Mouse (Mus musculus) neural tube, embryonic 15.5 days (tissue): ENCODE measurements around the gene Copg2. TPM values are rescaled to one million over a fixed set of nuclear protein-coding genes. Genes with fewer than 3 reads are reported as not detected.
A peak's percentile ranks its signal among the peaks of the same experiment; 100 is the strongest.
"Not testable (repeated sequence)": the region's sequence is repeated elsewhere in the genome, so short reads cannot be mapped to it uniquely, and the experiment has no call there.

Experiments used
- ATAC-seq: fragments of 200-750 bp; cut with Nextera tagmentation; 2 replicates; pipeline ENCODE4 v1.8.0; 2017; ENCODE audit warnings: mild to moderate bottlenecking, moderate TSS enrichment, moderate library complexity; ENCODE audit not compliant: low FRiP score
- H3K27ac ChIP-seq: fragments of 300-500 bp; sonication (generic); replicated peaks from 2 replicates; pipeline ENCODE4 v1.5.1; 2015; ENCODE audit warnings: mild to moderate bottlenecking, inconsistent platforms
- H3K27me3 ChIP-seq: fragments of 300-500 bp; sonication (generic); replicated peaks from 2 replicates; pipeline ENCODE4 v1.6.1; 2015; ENCODE audit warnings: inconsistent platforms
- H3K36me3 ChIP-seq: fragments of 300-500 bp; sonication (generic); 2 replicates; pipeline ENCODE4 v1.6.1; 2015; ENCODE audit warnings: inconsistent platforms
- H3K4me1 ChIP-seq: fragments of 300-500 bp; sonication (generic); 2 replicates; pipeline ENCODE4 v1.6.1; 2015; ENCODE audit warnings: inconsistent platforms
- H3K4me2 ChIP-seq: fragments of 300-500 bp; sonication (generic); 2 replicates; pipeline ENCODE4 v1.6.1; 2015; ENCODE audit warnings: inconsistent platforms, mild to moderate bottlenecking, moderate library complexity
- H3K4me3 ChIP-seq: fragments of 300-500 bp; sonication (generic); replicated peaks from 2 replicates; pipeline ENCODE4 v1.5.1; 2015; ENCODE audit warnings: mild to moderate bottlenecking, inconsistent platforms
- H3K9ac ChIP-seq: fragments of 300-500 bp; sonication (generic); replicated peaks from 2 replicates; pipeline ENCODE4 v1.6.1; 2015; ENCODE audit warnings: mild to moderate bottlenecking, inconsistent platforms
- H3K9me3 ChIP-seq: fragments of 300-500 bp; sonication (generic); replicated peaks from 2 replicates; pipeline ENCODE4 v1.6.1; 2016; ENCODE audit warnings: inconsistent platforms
- WGBS: fragments of 180-500 bp; shearing (Covaris S2); methylation state at CpG from one replicate; pipeline ENCODE4 v1.1.7; 2015; ENCODE audit warnings: mixed read lengths; 5-methylcytosine and 5-hydroxymethylcytosine counted together
- polyA plus RNA-seq: library from polyadenylated mRNA; unstranded; fragments of >200 nt; fragmentation: Nextera tagmentation; extraction: Ambion mirVana; gene quantifications from 2 replicates; pipeline ENCODE4 v1.2.1, GENCODE M21; 2015

The Copg2 gene
- polyA plus RNA-seq, 1 experiment from 2014 or later, result 31.2 TPM

GRCm38 (mm10) chr6:30805053-30805752 is 91.4 kb downstream of the Copg2 start:
- WGBS, result 93% methylated on average over 5 of the region's 5 CpGs
- Histone ChIP-seq H3K4me2 (no peak overlapping the region), H3K4me3 (no peak overlapping the region), H3K27ac (no peak overlapping the region), H3K9ac (no peak overlapping the region), H3K36me3 (peaks cover 31% of the 10 kb centered on the region), H3K27me3 (no peaks in the 10 kb centered on the region), H3K9me3 (no peaks in the 10 kb centered on the region), H3K4me1 (no peaks in the 10 kb centered on the region)
- 0 out of 2 replicates have a peak, but pooled peaks have one; percentile 14 for ATAC-seq

GRCm38 (mm10) chr6:30804389-30805052 is 92.1 kb downstream of the Copg2 start:
- H3K9me3 ChIP-seq, H3K4me1 ChIP-seq, H3K27ac ChIP-seq, H3K9ac ChIP-seq, H3K27me3 ChIP-seq, H3K4me3 ChIP-seq, H3K4me2 ChIP-seq: not testable (repeated sequence)
- peak; percentile 83 for ATAC-seq
- H3K36me3 ChIP-seq, result peaks cover 28% of the 10 kb centered on the region
- 88% methylated on average over 6 of the region's 6 CpGs for WGBS

GRCm38 (mm10) chr6:30802915-30803314 is 93.7 kb downstream of the Copg2 start:
- 91% methylated on average over 7 of the region's 7 CpGs for WGBS
- H3K36me3 ChIP-seq, result peaks cover 24% of the 10 kb centered on the region
- not testable (repeated sequence) for H3K27me3 ChIP-seq, H3K27ac ChIP-seq, H3K4me3 ChIP-seq, H3K9ac ChIP-seq, H3K4me1 ChIP-seq, H3K4me2 ChIP-seq, H3K9me3 ChIP-seq
- 0 out of 2 replicates have a peak, but pooled peaks have one; percentile 53 for ATAC-seq

- H3K9me3 ChIP-seq, result no peaks in the 10 kb centered on the region
- no peak for ATAC-seq
- no peak overlapping the region for H3K27ac ChIP-seq
These were observed 145.4 kb downstream of the Copg2 start for GRCm38 (mm10) chr6:30751209-30751608.

GRCm38 (mm10) chr6:30750482-30750881 is 146.1 kb downstream of the Copg2 start:
- Histone ChIP-seq H3K4me2 (no peak overlapping the region), H3K27ac (no peak overlapping the region), H3K4me1 (no peaks in the 10 kb centered on the region; the same call in 1 of the 2 replicates), H3K4me3 (no peak overlapping the region), H3K36me3 (peaks cover 41% of the 10 kb centered on the region), H3K9me3 (no peaks in the 10 kb centered on the region), H3K9ac (no peak overlapping the region), H3K27me3 (no peaks in the 10 kb centered on the region)
- WGBS, result 86% methylated on average over 6 of the region's 6 CpGs
- ATAC-seq, result no peak

More at GRCm38 (mm10) chr6:30751209-30751608, 145.4 kb downstream of the Copg2 start:
- no peaks in the 10 kb centered on the region for H3K27me3 ChIP-seq
- 86% methylated on average over 2 of the region's 2 CpGs for WGBS
- no peak overlapping the region for H3K9ac ChIP-seq
- H3K4me2 ChIP-seq, result no peak overlapping the region
- H3K4me1 ChIP-seq, result no peaks in the 10 kb centered on the region
- H3K36me3 ChIP-seq, result peaks cover 38% of the 10 kb centered on the region
- H3K4me3 ChIP-seq, result no peak overlapping the region

- Histone ChIP-seq H3K27ac (no peak overlapping the region), H3K9me3 (no peaks in the 10 kb centered on the region), H3K36me3 (peaks cover 47% of the 10 kb centered on the region), H3K27me3 (no peaks in the 10 kb centered on the region), H3K4me1 (no peaks in the 10 kb centered on the region; the same call in 1 of the 2 replicates), H3K4me2 (no peak overlapping the region), H3K9ac (no peak overlapping the region), H3K4me3 (no peak overlapping the region)
- no peak for ATAC-seq
- 85% methylated on average over 1 of the region's 1 CpGs for WGBS
These were observed 146.7 kb downstream of the Copg2 start for GRCm38 (mm10) chr6:30749892-30750291.

- ATAC-seq, result no peak
- no peak overlapping the region for H3K27ac ChIP-seq
- no peak overlapping the region for H3K9ac ChIP-seq
- no peak overlapping the region for H3K4me2 ChIP-seq
- H3K36me3 ChIP-seq, result peaks cover 52% of the 10 kb centered on the region
- H3K9me3 ChIP-seq, result no peaks in the 10 kb centered on the region
- no peaks in the 10 kb centered on the region; the same call in 1 of the 2 replicates for H3K4me1 ChIP-seq
- no peak overlapping the region for H3K4me3 ChIP-seq
- WGBS, result 78% methylated on average over 2 of the region's 2 CpGs
- no peaks in the 10 kb centered on the region for H3K27me3 ChIP-seq
These were observed 147.4 kb downstream of the Copg2 start for GRCm38 (mm10) chr6:30749042-30749689.

- Histone ChIP-seq H3K9me3 (no peaks in the 10 kb centered on the region), H3K4me1 (no peaks in the 10 kb centered on the region; the same call in 1 of the 2 replicates), H3K4me3 (no peak overlapping the region), H3K4me2 (no peak overlapping the region), H3K9ac (no peak overlapping the region), H3K36me3 (peaks cover 59% of the 10 kb centered on the region), H3K27ac (no peak overlapping the region), H3K27me3 (no peaks in the 10 kb centered on the region)
- no peak for ATAC-seq
- WGBS, result 90% methylated on average over 6 of the region's 6 CpGs
These were observed 148.2 kb downstream of the Copg2 start for GRCm38 (mm10) chr6:30748358-30748910.

- Histone ChIP-seq H3K9ac (no peak overlapping the region), H3K4me1 (no peaks in the 10 kb centered on the region; the same call in 1 of the 2 replicates), H3K27ac (no peak overlapping the region), H3K27me3 (no peaks in the 10 kb centered on the region), H3K4me3 (no peak overlapping the region), H3K4me2 (no peak overlapping the region), H3K36me3 (peaks cover 66% of the 10 kb centered on the region), H3K9me3 (no peaks in the 10 kb centered on the region)
- ATAC-seq, result no peak
- 78% methylated on average over 7 of the region's 7 CpGs for WGBS
These were observed 148.8 kb downstream of the Copg2 start for GRCm38 (mm10) chr6:30747631-30748357.

GRCm38 (mm10) chr6:30745591-30745990 is 151.0 kb downstream of the Copg2 start:
- H3K9ac ChIP-seq, result no peak overlapping the region
- H3K27ac ChIP-seq, result no peak overlapping the region
- no peaks in the 10 kb centered on the region for H3K27me3 ChIP-seq
- 69% methylated on average over 7 of the region's 7 CpGs for WGBS
- H3K9me3 ChIP-seq, result no peaks in the 10 kb centered on the region
- H3K4me1 ChIP-seq, result peaks cover 2% of the 10 kb centered on the region
- ATAC-seq, result no peak
- no peak overlapping the region for H3K4me3 ChIP-seq
- H3K4me2 ChIP-seq, result no peak overlapping the region
- H3K36me3 ChIP-seq, result peaks cover 69% of the 10 kb centered on the region

- Histone ChIP-seq H3K36me3 (peaks cover 62% of the 10 kb centered on the region), H3K9me3 (no peaks in the 10 kb centered on the region), H3K4me2 (no peak overlapping the region), H3K4me3 (no peak overlapping the region), H3K27me3 (no peaks in the 10 kb centered on the region), H3K9ac (no peak overlapping the region), H3K27ac (no peak overlapping the region), H3K4me1 (peaks cover 4% of the 10 kb centered on the region)
- no peak for ATAC-seq
- 88% methylated on average over 10 of the region's 10 CpGs for WGBS
These were observed 151.7 kb downstream of the Copg2 start for GRCm38 (mm10) chr6:30744846-30745245.
